Mouse (Mus musculus) kidney, embryonic 14.5 days (tissue): Measurements from ENCODE around the gene Fam192a. TPM values are rescaled to one million over a fixed set of nuclear protein-coding genes. Genes with fewer than 3 reads are reported as not detected.

Source experiments
- ATAC-seq: fragments of 200-750 bp; cut with Nextera tagmentation; 2 replicates; pipeline ENCODE4 v1.8.0; 2017; ENCODE audit warnings: moderate number of reproducible peaks, mild to moderate bottlenecking, moderate TSS enrichment, moderate library complexity; ENCODE audit not compliant: low FRiP score, low TSS enrichment
- H3K27ac ChIP-seq: fragments of 300-500 bp; sonication (generic); 2 replicates; pipeline ENCODE4 v1.5.1; 2014; ENCODE audit warnings: low read depth, mild to moderate bottlenecking, low read length, moderate library complexity, mixed read lengths
- H3K27me3 ChIP-seq: fragments of 300-500 bp; sonication (generic); 2 replicates; pipeline ENCODE4 v1.6.1; 2014; ENCODE audit warnings: mild to moderate bottlenecking, low read length; ENCODE audit not compliant: control insufficient read depth, insufficient read depth
- H3K36me3 ChIP-seq: fragments of 300-500 bp; sonication (generic); 2 replicates; pipeline ENCODE4 v1.6.1; 2014; ENCODE audit warnings: low read length, mixed read lengths; ENCODE audit not compliant: control insufficient read depth, insufficient read depth
- H3K4me1 ChIP-seq: fragments of 300-500 bp; sonication (generic); 2 replicates; pipeline ENCODE4 v1.6.1; 2014; ENCODE audit warnings: low read length, mixed read lengths; ENCODE audit not compliant: control insufficient read depth, insufficient read depth
- H3K4me2 ChIP-seq: fragments of 300-500 bp; sonication (generic); replicated peaks from 2 replicates; pipeline ENCODE4 v1.6.1; 2014; ENCODE audit warnings: low read depth, mild to moderate bottlenecking, low read length
- H3K4me3 ChIP-seq: fragments of 300-500 bp; sonication (generic); 2 replicates; pipeline ENCODE4 v1.5.1; 2014; ENCODE audit warnings: mild to moderate bottlenecking, low read length
- H3K9ac ChIP-seq: fragments of 300-500 bp; sonication (generic); 2 replicates; pipeline ENCODE4 v1.6.1; 2014; ENCODE audit warnings: low read depth, mild to moderate bottlenecking, low read length, moderate library complexity
- H3K9me3 ChIP-seq: fragments of 300-500 bp; sonication (generic); 2 replicates; pipeline ENCODE4 v1.6.1; 2016; ENCODE audit warnings: low read length; ENCODE audit not compliant: control insufficient read depth
- WGBS: fragments of 180-500 bp; shearing (Covaris S2); extraction: QIAGEN DNeasy Blood & Tissue Kit; methylation state at CpG from one replicate; pipeline ENCODE4 v1.1.7; 2014; 5-methylcytosine and 5-hydroxymethylcytosine counted together
- polyA plus RNA-seq: library from polyadenylated mRNA; unstranded; fragments of >200 nt; fragmentation: Nextera tagmentation; extraction: Ambion mirVana; gene quantifications from 2 replicates; pipeline ENCODE4 v1.2.1, GENCODE M21; 2014

Fam192a gene
- polyA plus RNA-seq, 1 experiment from 2014 or later = 82.1 TPM

- Histone ChIP-seq H3K4me1 (no peaks in the 10 kb centered on the region), H3K27me3 (no peaks in the 10 kb centered on the region), H3K27ac (no peak overlapping the region), H3K4me2 (no peak overlapping the region), H3K9me3 (no peaks in the 10 kb centered on the region), H3K36me3 (peaks cover 92% of the 10 kb centered on the region), H3K9ac (no peak overlapping the region), H3K4me3 (no peak overlapping the region)
- ATAC-seq = no peak
- WGBS = 91% methylated on average over 7 of the region's 7 CpGs
Observed at GRCm38 (mm10) chr8:94581820-94582483, 19.8 kb downstream of the Fam192a start.

- H3K4me2 ChIP-seq = no peak overlapping the region
- H3K27me3 ChIP-seq = no peaks in the 10 kb centered on the region
- 94% methylated on average over 4 of the region's 4 CpGs for WGBS
- ATAC-seq = no peak
- H3K36me3 ChIP-seq = peaks cover 70% of the 10 kb centered on the region
- no peak overlapping the region for H3K9ac ChIP-seq
- H3K4me1 ChIP-seq = no peaks in the 10 kb centered on the region
- no peak overlapping the region for H3K27ac ChIP-seq
- no peaks in the 10 kb centered on the region for H3K9me3 ChIP-seq
- no peak overlapping the region for H3K4me3 ChIP-seq
Observed at GRCm38 (mm10) chr8:94575148-94575547, 26.6 kb downstream of the Fam192a start.

- Histone ChIP-seq H3K4me1 (no peaks in the 10 kb centered on the region), H3K4me3 (no peak overlapping the region), H3K27ac (no peak overlapping the region), H3K27me3 (no peaks in the 10 kb centered on the region), H3K4me2 (no peak overlapping the region), H3K36me3 (peaks cover 64% of the 10 kb centered on the region), H3K9me3 (no peaks in the 10 kb centered on the region), H3K9ac (no peak overlapping the region)
- ATAC-seq = no peak
- WGBS = 92% methylated on average over 16 of the region's 16 CpGs
Observed at GRCm38 (mm10) chr8:94574159-94574907, 27.5 kb downstream of the Fam192a start.

- H3K4me1 ChIP-seq = peaks cover under 1% of the 10 kb centered on the region; the same call in 1 of the 2 replicates
- no peak overlapping the region for H3K4me2 ChIP-seq
- H3K9me3 ChIP-seq = no peaks in the 10 kb centered on the region
- WGBS = 65% methylated on average over 2 of the region's 2 CpGs
- H3K27me3 ChIP-seq = no peaks in the 10 kb centered on the region
- no peak overlapping the region for H3K27ac ChIP-seq
- H3K9ac ChIP-seq = no peak overlapping the region
- H3K36me3 ChIP-seq = peaks cover 39% of the 10 kb centered on the region
- no peak overlapping the region for H3K4me3 ChIP-seq
- no peak for ATAC-seq
Observed at GRCm38 (mm10) chr8:94571896-94572295, 29.9 kb downstream of the Fam192a start.

GRCm38 (mm10) chr8:94569419-94569818 is 32.4 kb downstream of the Fam192a start:
- 87% methylated on average over 1 of the region's 1 CpGs for WGBS
- H3K9ac ChIP-seq = no peak overlapping the region

GRCm38 (mm10) chr8:94568098-94568497 is 33.7 kb downstream of the Fam192a start:
- H3K27me3 ChIP-seq = no peaks in the 10 kb centered on the region
- 93% methylated on average over 8 of the region's 8 CpGs for WGBS
- no peak overlapping the region for H3K27ac ChIP-seq
- H3K4me3 ChIP-seq = no peak overlapping the region
- peaks cover 3% of the 10 kb centered on the region; the same call in 1 of the 2 replicates for H3K36me3 ChIP-seq
- H3K4me2 ChIP-seq = no peak overlapping the region
- peaks cover 4% of the 10 kb centered on the region; the same call in 1 of the 2 replicates for H3K4me1 ChIP-seq
- H3K9me3 ChIP-seq = no peaks in the 10 kb centered on the region
- ATAC-seq = no peak
- no peak overlapping the region for H3K9ac ChIP-seq

More at GRCm38 (mm10) chr8:94569419-94569818, 32.4 kb downstream of the Fam192a start:
- H3K36me3 ChIP-seq = peaks cover 16% of the 10 kb centered on the region
- peaks cover 4% of the 10 kb centered on the region; the same call in 1 of the 2 replicates for H3K4me1 ChIP-seq
- H3K27ac ChIP-seq = no peak overlapping the region
- H3K9me3 ChIP-seq = no peaks in the 10 kb centered on the region
- no peak overlapping the region for H3K4me2 ChIP-seq
- no peak for ATAC-seq
- H3K27me3 ChIP-seq = no peaks in the 10 kb centered on the region
- no peak overlapping the region for H3K4me3 ChIP-seq

GRCm38 (mm10) chr8:94567159-94567849 is 34.5 kb downstream of the Fam192a start:
- H3K27ac ChIP-seq = no peak overlapping the region
- peaks cover 4% of the 10 kb centered on the region; the same call in 1 of the 2 replicates for H3K4me1 ChIP-seq
- no peaks in the 10 kb centered on the region for H3K9me3 ChIP-seq
- 73% methylated on average over 8 of the region's 8 CpGs for WGBS
- ATAC-seq = no peak; the same call in 1 of the 2 replicates
- H3K4me3 ChIP-seq = no peak overlapping the region
- H3K36me3 ChIP-seq = no peaks in the 10 kb centered on the region
- no peak overlapping the region for H3K9ac ChIP-seq
- no peak overlapping the region for H3K4me2 ChIP-seq
- no peaks in the 10 kb centered on the region for H3K27me3 ChIP-seq

- H3K27me3 ChIP-seq = no peaks in the 10 kb centered on the region
- no peak overlapping the region for H3K9ac ChIP-seq
- H3K36me3 ChIP-seq = no peaks in the 10 kb centered on the region
- H3K9me3 ChIP-seq = no peaks in the 10 kb centered on the region
- H3K4me2 ChIP-seq = no peak overlapping the region
- H3K4me3 ChIP-seq = no peak overlapping the region
- H3K4me1 ChIP-seq = peaks cover 4% of the 10 kb centered on the region; the same call in 1 of the 2 replicates
- 45% methylated on average over 15 of the region's 15 CpGs for WGBS
- no peak overlapping the region for H3K27ac ChIP-seq
- peak; percentile 46; the same call in 1 of the 2 replicates for ATAC-seq
Observed at GRCm38 (mm10) chr8:94566446-94567158, 35.2 kb downstream of the Fam192a start.
